Mouse (Mus musculus): ENCODE data around the gene Trpc2.
A peak's percentile ranks its signal among the peaks of the same experiment; 100 is the strongest.

Gene Trpc2

DNA sequence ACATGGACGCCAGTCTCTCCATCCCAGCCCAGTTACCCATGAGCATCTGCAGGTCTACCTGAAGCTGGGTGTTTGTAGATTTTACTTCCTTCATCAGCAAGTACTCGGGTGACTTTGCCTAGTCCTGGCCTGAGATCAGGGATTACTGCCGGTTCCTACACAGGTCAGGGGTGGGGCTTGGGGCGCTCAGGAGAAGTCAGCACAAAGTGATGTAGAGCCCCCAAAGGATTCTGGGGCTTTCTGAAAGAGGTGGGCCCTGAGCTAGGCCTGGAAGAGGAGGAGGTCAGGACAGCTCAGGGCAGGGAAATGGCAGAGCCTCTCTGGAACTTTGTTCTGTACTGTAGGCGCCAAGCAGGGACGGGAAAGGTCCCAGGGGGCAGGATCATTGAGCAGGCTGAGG is 19.8 kb downstream of the Trpc2 start:
- DNase-seq, result no peak

- no peak for DNase-seq
These were observed 20.6 kb downstream of the Trpc2 start for GRCm38 (mm10) chr7:102103555-102103954.

GRCm38 (mm10) chr7:102104126-102104525 is 21.2 kb downstream of the Trpc2 start:
- DNase-seq, result peak; percentile 42

DNA sequence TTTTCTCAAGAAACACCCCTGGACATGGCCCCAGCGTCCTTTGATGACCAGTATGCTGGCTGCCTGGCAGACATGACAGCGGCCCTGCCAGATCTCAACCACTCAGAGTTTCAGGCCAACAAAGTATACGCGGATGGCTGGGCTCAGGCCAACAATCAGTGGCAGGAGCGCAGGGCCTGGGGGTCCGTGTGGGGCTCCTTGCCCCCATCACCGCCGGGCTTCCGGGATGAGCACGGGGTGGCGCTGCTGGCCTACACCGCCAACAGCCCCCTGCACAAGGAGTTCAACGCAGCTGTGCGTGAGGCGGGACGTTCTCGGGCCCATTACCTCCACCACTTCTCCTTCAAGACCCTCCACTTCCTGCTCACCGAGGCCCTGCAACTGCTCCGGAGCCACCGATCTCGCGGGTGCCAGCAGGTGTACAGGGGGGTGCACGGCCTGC is 23.8 kb downstream of the Trpc2 start:
- no peak for DNase-seq

- no peak for DNase-seq
These were observed 25.3 kb downstream of the Trpc2 start for GRCm38 (mm10) chr7:102108206-102108605.

DNA sequence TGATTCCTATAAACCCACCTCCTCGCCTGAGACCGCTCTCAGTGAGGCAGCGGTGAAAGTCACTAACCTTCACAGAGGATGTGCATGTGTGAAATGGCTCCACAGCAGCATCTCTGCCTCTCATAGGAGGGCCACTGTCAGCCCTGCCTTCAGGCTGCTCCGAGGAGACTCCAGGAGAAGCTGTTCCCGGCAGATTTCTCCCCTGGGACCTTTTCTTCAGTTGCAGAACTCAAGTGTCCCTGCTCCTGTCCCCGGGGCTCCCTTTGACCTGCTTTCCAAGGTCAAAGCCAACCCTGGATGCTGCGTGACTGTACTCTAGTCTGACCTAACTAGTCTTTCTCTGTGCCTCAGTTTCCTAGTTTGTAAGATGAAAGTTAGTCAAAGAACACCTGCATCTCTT is 26.3 kb downstream of the Trpc2 start, which contains the start of gene Art5:
Art5 (minus strand) TSS at position 319 of the 400 bp plus-strand sequence.
- no peak for DNase-seq

GRCm38 (mm10) chr7:102109746-102110145 is 26.8 kb downstream of the Trpc2 start:
- no peak for DNase-seq

- DNase-seq, result no peak
These were observed 30.3 kb downstream of the Trpc2 start for GRCm38 (mm10) chr7:102113151-102113729.

GRCm38 (mm10) chr7:102116579-102117331 is 33.8 kb downstream of the Trpc2 start, which contains the start of gene Chrna10:
Gene Chrna10, minus strand, starts transcription at chr7:102116828.
- no peak for DNase-seq

GRCm38 (mm10) chr7:102117382-102117781 is 34.5 kb downstream of the Trpc2 start:
- no peak for DNase-seq

- DNase-seq, result no peak
These were observed 37.4 kb downstream of the Trpc2 start for GRCm38 (mm10) chr7:102120326-102120725.

GRCm38 (mm10) chr7:102132395-102132794 is 49.5 kb downstream of the Trpc2 start:
- no peak for DNase-seq

GRCm38 (mm10) chr7:102137464-102137863 is 54.5 kb downstream of the Trpc2 start:
- DNase-seq, result no peak

DNA sequence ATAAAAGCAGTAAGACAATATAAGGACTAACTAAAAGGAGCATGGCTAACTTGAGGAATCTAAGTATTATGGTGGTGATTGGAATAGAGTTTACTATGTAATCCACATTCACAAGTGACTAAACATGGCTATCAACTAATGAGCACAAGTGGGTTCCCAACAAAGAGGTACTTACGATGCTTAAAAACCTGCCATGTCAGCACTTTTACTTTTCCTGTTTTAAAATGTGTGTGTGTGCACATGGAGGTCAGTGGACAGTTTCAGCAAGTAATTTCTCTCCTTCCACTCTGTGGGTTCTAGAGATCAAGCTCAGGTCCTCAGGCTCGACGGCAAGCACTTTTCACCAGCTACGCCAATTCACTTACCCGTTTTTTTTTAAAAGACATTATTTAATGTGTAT is 55.0 kb downstream of the Trpc2 start:
- no peak for DNase-seq

Data from layer of hippocampus, adult 9-11 months (tissue).